Mouse (Mus musculus): ENCODE measurements around the gene Dip2b.

DNA sequence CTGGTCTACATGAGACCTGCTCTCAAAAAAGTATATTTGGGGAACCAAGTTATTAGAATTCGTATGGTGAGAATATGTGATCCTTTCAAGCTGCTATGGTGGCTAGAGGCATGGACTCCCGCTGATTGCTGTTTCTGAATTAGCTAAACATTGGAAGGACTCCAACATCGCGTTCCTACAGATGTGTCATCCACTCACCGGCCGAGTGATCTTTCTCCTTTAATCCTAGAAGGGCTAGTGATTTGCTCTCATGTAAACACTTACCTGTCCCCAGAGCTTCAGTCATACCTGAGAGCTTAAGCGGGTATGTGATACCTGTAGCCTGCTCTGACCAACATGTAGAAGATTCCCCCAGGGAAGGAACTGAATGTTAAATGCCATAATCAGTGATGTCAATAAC, 182.5 kb downstream of the Dip2b start:
- TF ChIP-seq CTCF (conservative IDR thresholded peaks at IDR 0.05; ENCODE audit: insufficient read depth, insufficient read length, low read depth, low read length) (no peak), POLR2A (IDR thresholded peaks at IDR 0.05; ENCODE audit: low read depth, low read length) (no peak)
